Mouse (Mus musculus): ENCODE measurements around the gene Akap2.

DNA sequence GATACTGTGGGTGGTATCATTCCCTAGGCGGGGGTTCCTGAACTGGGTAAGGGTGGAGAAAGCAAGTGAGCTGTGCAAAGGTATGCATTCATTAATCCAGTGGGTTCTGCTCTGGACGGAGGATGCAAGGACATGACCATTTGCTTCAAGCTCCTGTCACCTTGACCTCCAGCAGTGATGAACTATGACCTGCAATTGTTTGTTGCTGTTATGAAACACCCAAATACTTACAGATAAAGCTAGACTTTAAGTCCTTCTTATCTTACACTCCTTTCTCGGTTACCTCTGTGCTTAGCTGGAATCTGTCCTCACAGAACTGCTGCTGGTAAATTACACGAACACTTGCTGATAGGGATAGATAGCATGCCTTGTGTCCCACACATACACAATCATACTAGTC lies 223.2 kb downstream of the Akap2 start:
- TF ChIP-seq CTCF (IDR thresholded peaks at IDR 0.05; ENCODE audit: low read depth) (no peak), EP300 (IDR thresholded peaks at IDR 0.05; ENCODE audit: low read depth) (no peak)

Measured in liver, embryonic 14.5 days (tissue).